Mouse (Mus musculus): ENCODE measurements around the gene Mpeg1.

GRCm38 (mm10) chr19:12418312-12418711, 42.3 kb upstream of the Mpeg1 start:
- TF ChIP-seq GATA1 (IDR thresholded peaks at IDR 0.05; ENCODE audit: borderline replicate concordance, low read length) (no peak), FLI1 (IDR thresholded peaks at IDR 0.05; ENCODE audit: low read length) (no peak)

Data from megakaryocyte, embryonic 14.5 days (primary cell).